In genomic region chr4:140679723-140680380, GRCm38 (mm10) we compare ENCODE assay signal across 9 mouse cellular contexts. TPM values are rescaled to one million over a fixed set of nuclear protein-coding genes. Genes with fewer than 3 reads are reported as not detected.
DNase-seq lines count a peak whose midpoint lies in the region; ATAC-seq and TF ChIP-seq lines count a peak whose summit lies in the region.
"Had no signal": no experiment of that assay in that cellular context is flagged by ENCODE, and none has a peak within 500 bp of the region (broad histone marks: within the 10 kb centered on the region; RNA-seq: fewer than 3 reads in every experiment).

No protein-coding gene starts in this region.

- no peak overlapping the region for H3K9ac ChIP-seq in ES-Bruce4 (ENCODE audit: low read depth, poor library complexity, severe bottlenecking)
- H3K9ac ChIP-seq in forebrain, embryonic 11.5 days (ENCODE audit: low read length), result no peak overlapping the region
- H3K9ac ChIP-seq in heart, embryonic 15.5 days, result peak overlapping the region; percentile 21; the same call in 1 of the 2 replicates
- H3K9ac ChIP-seq in liver, embryonic 14.5 days (replicated peaks), result peak overlapping the region; percentile 51

- TF ChIP-seq CTCF in ES-Bruce4 (IDR thresholded peaks at IDR 0.05; ENCODE audit: low read depth, low read length), result peak; percentile 87
- TF ChIP-seq CTCF in bone marrow macrophage, adult 2 months (IDR thresholded peaks at IDR 0.05; ENCODE audit: low read depth, low read length), result peak; percentile 59
- TF ChIP-seq CTCF in liver, embryonic 14.5 days (IDR thresholded peaks at IDR 0.05; ENCODE audit: low read depth), result peak; percentile 91

- H3K36me3 ChIP-seq in ES-Bruce4 (ENCODE audit: control insufficient read depth, insufficient read depth, low read length, poor library complexity, severe bottlenecking), result no peaks in the 10 kb centered on the region
- H3K36me3 ChIP-seq in forebrain, embryonic 11.5 days (ENCODE audit: control insufficient read depth, insufficient read depth, low read length), result no peaks in the 10 kb centered on the region
- H3K36me3 ChIP-seq in heart, embryonic 15.5 days, result no peaks in the 10 kb centered on the region
- H3K36me3 ChIP-seq in liver, embryonic 14.5 days (replicated peaks; ENCODE audit: control insufficient read depth, insufficient read depth, low read depth), result no peaks in the 10 kb centered on the region

- TF ChIP-seq POLR2A in ES-Bruce4 (IDR thresholded peaks at IDR 0.05; ENCODE audit: insufficient read depth, low read length), result no peak
- no peak for TF ChIP-seq POLR2A in bone marrow macrophage, adult 2 months (IDR thresholded peaks at IDR 0.05; ENCODE audit: borderline replicate concordance, low read depth, low read length)

- no peaks in the 10 kb centered on the region for H3K9me3 ChIP-seq in ES-Bruce4 (replicated peaks; ENCODE audit: control insufficient read depth, insufficient read depth, low read length, poor library complexity, severe bottlenecking)
- no peaks in the 10 kb centered on the region for H3K9me3 ChIP-seq in forebrain, embryonic 11.5 days (ENCODE audit: control insufficient read depth, low read length)
- no peaks in the 10 kb centered on the region for H3K9me3 ChIP-seq in heart, embryonic 15.5 days (replicated peaks)
- no peaks in the 10 kb centered on the region for H3K9me3 ChIP-seq in liver, embryonic 14.5 days (ENCODE audit: control insufficient read depth, low read length)

- no peak for ATAC-seq in forebrain, embryonic 11.5 days (replicated peaks; ENCODE audit: low FRiP score)
- no peak for ATAC-seq in heart, embryonic 15.5 days (replicated peaks; ENCODE audit: insufficient number of reproducible peaks, insufficient read depth, low FRiP score, low read depth)
- ATAC-seq in liver, embryonic 14.5 days (ENCODE audit: insufficient read depth), result no peak
- ATAC-seq in neutrophil, adult 5-6 weeks (ENCODE audit: extremely low read depth, insufficient number of reproducible peaks, low FRiP score, poor library complexity, severe bottlenecking), result peak; percentile 77; the same call in 1 of the 2 replicates

- DNase-seq in forebrain, embryonic 11.5 days (ENCODE audit: low spot score), result peak; percentile 87
- peak; percentile 82 to 87 for DNase-seq in kidney, postnatal 25 days
- DNase-seq in liver, embryonic 14.5 days (ENCODE audit: low read depth in 3 of 3, low spot score in 3 of 3), result peak; percentile 58 to 69 (median 62)
- peak; percentile 86 for DNase-seq in thymus, postnatal 14 days

- H3K27me3 ChIP-seq in ES-Bruce4 (ENCODE audit: control insufficient read depth, insufficient read depth, low read length, poor library complexity, severe bottlenecking), result no peaks in the 10 kb centered on the region
- no peaks in the 10 kb centered on the region for H3K27me3 ChIP-seq in forebrain, embryonic 11.5 days (ENCODE audit: control insufficient read depth, insufficient read depth, low read length)
- no peaks in the 10 kb centered on the region for H3K27me3 ChIP-seq in heart, embryonic 15.5 days
- no peaks in the 10 kb centered on the region for H3K27me3 ChIP-seq in liver, embryonic 14.5 days (ENCODE audit: control insufficient read depth, insufficient read depth, low read length)

- H3K4me1 ChIP-seq in ES-Bruce4 (ENCODE audit: control insufficient read depth, insufficient read depth, low read length), result peaks cover 6% of the 10 kb centered on the region
- H3K4me1 ChIP-seq in bone marrow macrophage, adult 2 months (ENCODE audit: control insufficient read depth, insufficient read depth, low read length), result peaks cover 13% of the 10 kb centered on the region
- H3K4me1 ChIP-seq in forebrain, embryonic 11.5 days (replicated peaks; ENCODE audit: control insufficient read depth, insufficient read depth, low read length), result peaks cover 6% of the 10 kb centered on the region; the same call in 1 of the 2 replicates
- H3K4me1 ChIP-seq in heart, embryonic 15.5 days (replicated peaks), result peaks cover 22% of the 10 kb centered on the region
- peaks cover 15 to 32% of the 10 kb centered on the region in 2 experiments for H3K4me1 ChIP-seq in liver, embryonic 14.5 days (replicated peaks; ENCODE audit: control insufficient read depth in 2 of 2, insufficient read depth in 2 of 2, low read length in 1 of 2)

- H3K27ac ChIP-seq in ES-Bruce4 (ENCODE audit: insufficient read depth, low read length), result no peak overlapping the region
- no peak overlapping the region for H3K27ac ChIP-seq in bone marrow macrophage, adult 2 months (ENCODE audit: insufficient read depth, low read depth, low read length)
- no peak overlapping the region for H3K27ac ChIP-seq in forebrain, embryonic 11.5 days (ENCODE audit: low read depth, low read length)
- H3K27ac ChIP-seq in heart, embryonic 15.5 days, result no peak overlapping the region
- no peak overlapping the region for H3K27ac ChIP-seq in liver, embryonic 14.5 days
- H3K27ac ChIP-seq: macrophage had no signal

- H3K4me2 ChIP-seq in forebrain, embryonic 11.5 days (ENCODE audit: low read depth, low read length, severe bottlenecking), result no peak overlapping the region
- H3K4me2 ChIP-seq in heart, embryonic 15.5 days, result peak overlapping the region; percentile 49
- H3K4me2 ChIP-seq in liver, embryonic 14.5 days (ENCODE audit: low read depth), result peak overlapping the region; percentile 61

- peak overlapping the region; percentile 27; the same call in 1 of the 2 replicates for H3K4me3 ChIP-seq in ES-Bruce4 (ENCODE audit: low read depth, low read length)
- H3K4me3 ChIP-seq in bone marrow macrophage, adult 2 months (ENCODE audit: insufficient read depth, low read length), result no peak overlapping the region
- H3K4me3 ChIP-seq in forebrain, embryonic 11.5 days (ENCODE audit: low read depth, low read length), result no peak overlapping the region
- H3K4me3 ChIP-seq in heart, embryonic 15.5 days, result peak overlapping the region; percentile 24; the same call in 1 of the 2 replicates
- H3K4me3 ChIP-seq in liver, embryonic 14.5 days (ENCODE audit: insufficient read depth in 1 of 2, low read depth in 2 of 2, low read length in 2 of 2), result peak overlapping the region; percentile 32 to 33

- 30% methylated on average over 17 of the region's 18 CpGs for WGBS in forebrain, embryonic 11.5 days
- 22% methylated on average over 18 of the region's 18 CpGs for WGBS in heart, embryonic 15.5 days
- WGBS in liver, embryonic 14.5 days (ENCODE audit: insufficient replicate concordance), result 18% methylated on average over 18 of the region's 18 CpGs

- 0 out of 2 replicates have a peak, but pooled peaks have one; percentile 19 for TF ChIP-seq EP300 in ES-Bruce4 (IDR thresholded peaks at IDR 0.05; ENCODE audit: insufficient read depth, low read depth, low read length)
- no peak for TF ChIP-seq EP300 in liver, embryonic 14.5 days (IDR thresholded peaks at IDR 0.05; ENCODE audit: low read depth)

RNA-seq across cellular contexts. Expression of gene Arhgef10l, which starts 14.0 kb away (rescaled TPM):
- 7.5 and 7.7 TPM in 2 replicates for polyA plus RNA-seq in ES-Bruce4 (2011; ENCODE audit: insufficient read depth, insufficient read length, low read depth, missing spikeins)
- polyA plus RNA-seq in bone marrow macrophage, adult 2 months (2012; ENCODE audit: insufficient read depth, insufficient read length, missing spikeins), result 71.0 and 85.4 TPM in 2 replicates
- 23.3 and 23.6 TPM in 2 replicates for polyA plus RNA-seq in forebrain, embryonic 11.5 days (2014; fragmentation: Nextera tagmentation; extraction: Ambion mirVana)
- polyA plus RNA-seq in heart, embryonic 15.5 days (2015; fragmentation: Nextera tagmentation; extraction: Ambion mirVana), result 15.3 and 21.8 TPM in 2 replicates
- 2.4 and 2.8 TPM in 2 replicates for polyA plus RNA-seq in liver, embryonic 14.5 days (2012; rRNA removed)
- polyA plus RNA-seq in liver, embryonic 14.5 days (2014; fragmentation: Nextera tagmentation; extraction: Ambion mirVana), result 2.1 and 2.5 TPM in 2 replicates
- total RNA-seq in neutrophil, adult 5-6 weeks (2017), result 3.7 and 4.2 TPM in 2 replicates

RNA-seq across cellular contexts. Expression of gene Rcc2, which starts 20.5 kb away (rescaled TPM):
- polyA plus RNA-seq in ES-Bruce4 (2011; ENCODE audit: insufficient read depth, insufficient read length, low read depth, missing spikeins), result 222 and 227 TPM in 2 replicates
- polyA plus RNA-seq in bone marrow macrophage, adult 2 months (2012; ENCODE audit: insufficient read depth, insufficient read length, missing spikeins), result 57.1 and 63.4 TPM in 2 replicates
- 91.6 and 100 TPM in 2 replicates for polyA plus RNA-seq in forebrain, embryonic 11.5 days (2014; fragmentation: Nextera tagmentation; extraction: Ambion mirVana)
- 13.9 and 24.6 TPM in 2 replicates for polyA plus RNA-seq in heart, embryonic 15.5 days (2015; fragmentation: Nextera tagmentation; extraction: Ambion mirVana)
- polyA plus RNA-seq in liver, embryonic 14.5 days (2012; rRNA removed), result 44.0 and 50.3 TPM in 2 replicates
- polyA plus RNA-seq in liver, embryonic 14.5 days (2014; fragmentation: Nextera tagmentation; extraction: Ambion mirVana), result 16.5 and 27.6 TPM in 2 replicates
- 59.2 and 63.5 TPM in 2 replicates for total RNA-seq in neutrophil, adult 5-6 weeks (2017)

Comparison
In these comparisons a context has a peak if more than half of its experiments do, and no peak if none do; other contexts are left out.
1. H3K4me3 ChIP-seq: peak in ES-Bruce4 (single experiment), heart, embryonic 15.5 days (single experiment) and liver, embryonic 14.5 days (2 of 2); none in bone marrow macrophage, adult 2 months (single experiment) and forebrain, embryonic 11.5 days (single experiment).
2. H3K9ac ChIP-seq: peak in heart, embryonic 15.5 days (single experiment) and liver, embryonic 14.5 days (single experiment); none in ES-Bruce4 (single experiment) and forebrain, embryonic 11.5 days (single experiment).
3. Peak in every context shown above with its lines, with median percentiles within 50 percentile points of each other: CTCF ChIP-seq and DNase-seq.